Mouse (Mus musculus) kidney, postnatal 0 days (tissue): ENCODE data around the gene Vps52. TPM values are rescaled to one million over a fixed set of nuclear protein-coding genes. Genes with fewer than 3 reads are reported as not detected.

Experiments
- ATAC-seq: fragments of 200-750 bp; cut with Nextera tagmentation; replicated peaks from 2 replicates; pipeline ENCODE4 v1.8.0; 2017; ENCODE audit warnings: low read depth, moderate number of reproducible peaks, moderate TSS enrichment, moderate library complexity; ENCODE audit not compliant: low FRiP score
- DNase-seq: peaks from one replicate; pipeline ENCODE4 v3.0.0-alpha.2; 2016; ENCODE audit warnings: low spot score
- H3K27ac ChIP-seq: fragments of 300-500 bp; sonication (generic); 2 replicates; pipeline ENCODE4 v1.5.1; 2014; ENCODE audit warnings: mild to moderate bottlenecking
- H3K27me3 ChIP-seq: fragments of 300-500 bp; sonication (generic); 2 replicates; pipeline ENCODE4 v1.6.1; 2014; ENCODE audit warnings: low read length, mixed read lengths; ENCODE audit not compliant: insufficient read depth
- H3K36me3 ChIP-seq: fragments of 300-500 bp; sonication (generic); 2 replicates; pipeline ENCODE4 v1.6.1; 2014; ENCODE audit warnings: low read length, mixed read lengths; ENCODE audit not compliant: insufficient read depth
- H3K4me1 ChIP-seq: fragments of 300-500 bp; sonication (generic); replicated peaks from 2 replicates; pipeline ENCODE4 v1.6.1; 2014; ENCODE audit warnings: antibody characterized with exemption, low read length, mixed read lengths; ENCODE audit not compliant: insufficient read depth
- H3K4me2 ChIP-seq: fragments of 300-500 bp; sonication (generic); 2 replicates; pipeline ENCODE4 v1.6.1; 2014; ENCODE audit warnings: mild to moderate bottlenecking, low read length, moderate library complexity, mixed read lengths
- H3K4me3 ChIP-seq: fragments of 300-500 bp; sonication (generic); replicated peaks from 2 replicates; pipeline ENCODE4 v1.5.1; 2014; ENCODE audit warnings: low read depth, low read length
- H3K9ac ChIP-seq: fragments of 300-500 bp; sonication (generic); 2 replicates; pipeline ENCODE4 v1.6.1; 2014; ENCODE audit warnings: low read depth, low read length
- H3K9me3 ChIP-seq: fragments of 300-500 bp; sonication (generic); replicated peaks from 2 replicates; pipeline ENCODE4 v1.6.1; 2016; ENCODE audit warnings: low read length, inconsistent platforms, mixed read lengths
- CTCF ChIP-seq: IDR thresholded peaks from 2 replicates; pipeline ENCODE4 v1.5.1; 2016; ENCODE audit warnings: antibody characterized with exemption, low read depth, mild to moderate bottlenecking, moderate library complexity
- WGBS: fragments of 180-500 bp; shearing (Covaris S2); extraction: QIAGEN DNeasy Blood & Tissue Kit; methylation state at CpG from one replicate; pipeline ENCODE4 v1.1.7; 2014; 5-methylcytosine and 5-hydroxymethylcytosine counted together
- polyA plus RNA-seq: library from polyadenylated mRNA; unstranded; fragments of >200 nt; fragmentation: Nextera tagmentation; extraction: Ambion mirVana; gene quantifications from 2 replicates; pipeline ENCODE4 v1.2.1, GENCODE M21; 2015

Gene Vps52
- polyA plus RNA-seq, 1 experiment from 2014 or later, result 37.7 TPM

- Histone ChIP-seq H3K4me2 (peak overlapping the region; percentile 80), H3K9me3 (no peaks in the 10 kb centered on the region), H3K4me1 (peaks cover 29% of the 10 kb centered on the region), H3K27me3 (no peaks in the 10 kb centered on the region), H3K36me3 (peaks cover 30% of the 10 kb centered on the region), H3K9ac (peak overlapping the region; percentile 94), H3K4me3 (peak overlapping the region; percentile 94), H3K27ac (peak overlapping the region; percentile 91)
- no peak; the same call in 1 of the 2 replicates for ATAC-seq
- under 1% methylated on average over 33 of the region's 33 CpGs for WGBS
- no peak for TF ChIP-seq CTCF
- peak; percentile 42 for DNase-seq
These were observed 712 bp upstream of the Vps52 start for GRCm38 (mm10) chr17:33954646-33955554.

GRCm38 (mm10) chr17:33956336-33956735, 724 bp downstream of the Vps52 start:
- H3K4me2 ChIP-seq, result peak overlapping the region; percentile 84
- no peak for ATAC-seq
- peak overlapping the region; percentile 91 for H3K27ac ChIP-seq
- 6% methylated on average over 10 of the region's 10 CpGs for WGBS
- peaks cover 23% of the 10 kb centered on the region for H3K4me1 ChIP-seq
- H3K27me3 ChIP-seq, result no peaks in the 10 kb centered on the region
- no peak for TF ChIP-seq CTCF
- no peaks in the 10 kb centered on the region for H3K9me3 ChIP-seq
- DNase-seq, result no peak
- peak overlapping the region; percentile 94 for H3K4me3 ChIP-seq
- H3K36me3 ChIP-seq, result peaks cover 38% of the 10 kb centered on the region
- H3K9ac ChIP-seq, result peak overlapping the region; percentile 84

- Histone ChIP-seq H3K27ac (no peak overlapping the region), H3K4me1 (peaks cover 16% of the 10 kb centered on the region), H3K9me3 (no peaks in the 10 kb centered on the region), H3K36me3 (peaks cover 47% of the 10 kb centered on the region), H3K4me3 (no peak overlapping the region), H3K27me3 (no peaks in the 10 kb centered on the region), H3K9ac (no peak overlapping the region), H3K4me2 (no peak overlapping the region)
- ATAC-seq (no peak), DNase-seq (no peak)
- WGBS, result 89% methylated on average over 6 of the region's 6 CpGs
- no peak for TF ChIP-seq CTCF
These were observed 1.9 kb downstream of the Vps52 start for GRCm38 (mm10) chr17:33957493-33957892.

GRCm38 (mm10) chr17:33958451-33958850, 2.8 kb downstream of the Vps52 start:
- ATAC-seq, result no peak
- H3K9ac ChIP-seq, result no peak overlapping the region
- no peak overlapping the region for H3K27ac ChIP-seq
- WGBS, result 94% methylated on average over 11 of the region's 11 CpGs
- H3K4me2 ChIP-seq, result no peak overlapping the region
- no peak for DNase-seq
- no peak for TF ChIP-seq CTCF
- peaks cover 48% of the 10 kb centered on the region for H3K36me3 ChIP-seq
- no peaks in the 10 kb centered on the region for H3K27me3 ChIP-seq
- H3K4me1 ChIP-seq, result peaks cover 11% of the 10 kb centered on the region
- no peaks in the 10 kb centered on the region for H3K9me3 ChIP-seq
- no peak overlapping the region for H3K4me3 ChIP-seq

GRCm38 (mm10) chr17:33959135-33959534, 3.5 kb downstream of the Vps52 start:
- TF ChIP-seq CTCF, result no peak
- Histone ChIP-seq H3K27me3 (no peaks in the 10 kb centered on the region), H3K9ac (no peak overlapping the region), H3K36me3 (peaks cover 42% of the 10 kb centered on the region), H3K4me2 (no peak overlapping the region), H3K4me3 (no peak overlapping the region), H3K27ac (no peak overlapping the region), H3K4me1 (peaks cover 6% of the 10 kb centered on the region), H3K9me3 (no peaks in the 10 kb centered on the region)
- WGBS, result 94% methylated on average over 13 of the region's 13 CpGs
- DNase-seq (no peak), ATAC-seq (no peak)

- H3K4me1 ChIP-seq, result no peaks in the 10 kb centered on the region
- no peaks in the 10 kb centered on the region for H3K9me3 ChIP-seq
- ATAC-seq (no peak), DNase-seq (no peak)
- H3K4me3 ChIP-seq, result no peak overlapping the region
- no peak overlapping the region for H3K4me2 ChIP-seq
- H3K27me3 ChIP-seq, result no peaks in the 10 kb centered on the region
- WGBS, result 94% methylated on average over 15 of the region's 15 CpGs
- H3K36me3 ChIP-seq, result peaks cover 41% of the 10 kb centered on the region
- no peak for TF ChIP-seq CTCF
- no peak overlapping the region for H3K9ac ChIP-seq
- no peak overlapping the region for H3K27ac ChIP-seq
These were observed 4.3 kb downstream of the Vps52 start for GRCm38 (mm10) chr17:33959948-33960347.
